Mouse (Mus musculus) ES-Bruce4 (cell line): Measurements from ENCODE around the gene Itga1.

ENCODE experiments used
- EP300 ChIP-seq: IDR thresholded peaks from 2 replicates; pipeline ENCODE4 v1.6.1; 2011; ENCODE audit warnings: low read depth, low read length; ENCODE audit not compliant: insufficient read depth
- POLR2A ChIP-seq: IDR thresholded peaks from one replicate; pipeline ENCODE4 v1.8.1; 2011; ENCODE audit warnings: low read length; ENCODE audit not compliant: insufficient read depth

GRCm38 (mm10) chr13:115096965-115097364, 4.8 kb downstream of the Itga1 start:
- TF ChIP-seq POLR2A (no peak), EP300 (no peak)
